Mouse (Mus musculus) embryo, embryonic 10 days (tissue): ENCODE data around the gene Bhlha9.
A peak's percentile ranks its signal among the peaks of the same experiment; 100 is the strongest.

Experiments used
- DNase-seq: peaks from one replicate; pipeline ENCODE4 v3.0.0-alpha.2; 2015; ENCODE audit warnings: low spot score

Gene Bhlha9

GRCm38 (mm10) chr11:76671871-76672475 is at the start of gene Bhlha9:
TSS of gene Bhlha9 (plus strand) at chr11:76672470.
- DNase-seq = no peak

- DNase-seq = peak; percentile 34
Observed at GRCm38 (mm10) chr11:76622566-76623205, 49.6 kb upstream of the Bhlha9 start.

GRCm38 (mm10) chr11:76623206-76623961 is 48.9 kb upstream of the Bhlha9 start:
- peak; percentile 75 for DNase-seq

GRCm38 (mm10) chr11:76624071-76624470 is 48.2 kb upstream of the Bhlha9 start:
- DNase-seq = no peak

- DNase-seq = no peak
Observed at GRCm38 (mm10) chr11:76624881-76625280, 47.4 kb upstream of the Bhlha9 start.

GRCm38 (mm10) chr11:76628613-76629012 is 43.7 kb upstream of the Bhlha9 start:
- no peak for DNase-seq

- no peak for DNase-seq
Observed at GRCm38 (mm10) chr11:76630023-76630422, 42.2 kb upstream of the Bhlha9 start.

GRCm38 (mm10) chr11:76630487-76630886 is 41.8 kb upstream of the Bhlha9 start:
- DNase-seq = no peak

- no peak for DNase-seq
Observed at GRCm38 (mm10) chr11:76639269-76639985, 32.8 kb upstream of the Bhlha9 start.

- no peak for DNase-seq
Observed at GRCm38 (mm10) chr11:76640231-76640630, 32.0 kb upstream of the Bhlha9 start.

- DNase-seq = no peak
Observed at GRCm38 (mm10) chr11:76644257-76644656, 28.0 kb upstream of the Bhlha9 start.

GRCm38 (mm10) chr11:76645036-76645435 is 27.2 kb upstream of the Bhlha9 start:
- no peak for DNase-seq

GRCm38 (mm10) chr11:76645955-76646354 is 26.3 kb upstream of the Bhlha9 start:
- DNase-seq = peak; percentile 96

- no peak for DNase-seq
Observed at GRCm38 (mm10) chr11:76647062-76647461, 25.2 kb upstream of the Bhlha9 start.

GRCm38 (mm10) chr11:76647500-76647899 is 24.8 kb upstream of the Bhlha9 start:
- peak; percentile 91 for DNase-seq

- no peak for DNase-seq
Observed at GRCm38 (mm10) chr11:76650862-76651560, 21.3 kb upstream of the Bhlha9 start.

- no peak for DNase-seq
Observed at GRCm38 (mm10) chr11:76652838-76653334, 19.4 kb upstream of the Bhlha9 start.

GRCm38 (mm10) chr11:76655106-76655505 is 17.2 kb upstream of the Bhlha9 start:
- peak; percentile 83 for DNase-seq

GRCm38 (mm10) chr11:76657450-76657970 is 14.8 kb upstream of the Bhlha9 start:
- no peak for DNase-seq

GRCm38 (mm10) chr11:76659138-76659930 is 12.9 kb upstream of the Bhlha9 start:
- peak; percentile 61 for DNase-seq
